Mouse (Mus musculus) lung, postnatal 0 days (tissue): ENCODE results near the gene Dspp.

ENCODE experiments used
- CTCF ChIP-seq: IDR thresholded peaks from 2 replicates; pipeline ENCODE4 v1.5.1; 2016; ENCODE audit warnings: antibody characterized with exemption, mild to moderate bottlenecking
- EP300 ChIP-seq: IDR thresholded peaks from 2 replicates; pipeline ENCODE4 v1.6.1; 2016; ENCODE audit warnings: antibody characterized with exemption, mild to moderate bottlenecking, control low read depth

DNA sequence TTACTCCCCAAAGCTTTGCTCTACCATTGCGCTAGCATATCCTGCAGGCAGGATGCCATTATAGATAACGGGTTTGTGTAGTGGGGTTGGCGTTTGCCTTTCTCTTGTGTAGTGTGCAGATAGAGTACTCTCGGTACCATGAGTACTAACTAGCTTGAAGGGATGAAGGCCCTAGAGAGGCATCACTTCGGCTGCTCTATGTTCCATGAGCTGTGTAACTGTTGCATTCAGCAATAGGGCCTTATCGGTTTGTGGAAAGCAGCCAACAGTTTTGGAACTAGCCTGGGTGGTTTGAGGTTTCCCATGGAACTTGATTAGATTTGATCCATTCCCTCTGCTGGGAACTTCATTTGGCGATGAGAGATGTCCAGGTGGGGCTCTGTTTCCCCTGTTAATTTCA lies 12.8 kb upstream of the Dspp start:
- TF ChIP-seq CTCF (no peak), EP300 (no peak)
